Mouse (Mus musculus) gastrocnemius, adult 8-10 months (tissue): ENCODE data around the gene Hjurp. TPM values are rescaled to one million over a fixed set of nuclear protein-coding genes. Genes with fewer than 3 reads are reported as not detected.
A peak's percentile ranks its signal among the peaks of the same experiment; 100 is the strongest.

Experiments
- DNase-seq, 2 experiments: peaks; one replicate each; pipeline ENCODE4 v3.0.0; 2022; ENCODE audit warnings: low spot score in 2 of 2
- total RNA-seq, 4 experiments: library from RNA; stranded (reverse); gene quantifications; 2 replicates each; pipeline ENCODE4 v1.2.4; 2022

Gene Hjurp
- total RNA-seq, 4 experiments from 2014 or later = 4.4 to 6.3 (median 4.7) TPM

DNA sequence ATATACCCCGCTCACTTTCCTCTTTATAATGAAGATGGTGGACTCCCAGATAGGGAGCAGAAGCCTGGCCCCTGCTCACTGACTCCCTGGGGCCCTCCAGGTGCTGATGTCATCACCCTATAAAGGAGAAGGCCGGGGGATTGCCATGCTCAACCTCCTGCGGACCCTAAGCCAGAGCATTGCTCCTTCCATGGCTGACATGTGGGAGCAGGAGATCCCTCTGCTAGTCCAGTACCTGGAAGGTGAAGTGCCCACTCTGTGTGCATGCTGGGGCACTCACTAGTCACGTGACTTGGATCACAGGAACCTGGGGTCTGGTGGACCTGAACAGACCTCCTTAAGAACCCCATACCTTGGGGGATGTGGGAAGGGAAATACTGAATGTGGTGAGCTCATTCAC lies 36.9 kb downstream of the Hjurp start:
- DNase-seq = no peak

GRCm38 (mm10) chr1:88240072-88240471 lies 37.4 kb downstream of the Hjurp start:
- no peak for DNase-seq

- no peak for DNase-seq
Measured at GRCm38 (mm10) chr1:88238771-88239170, 38.7 kb downstream of the Hjurp start.

GRCm38 (mm10) chr1:88237311-88237710 lies 40.1 kb downstream of the Hjurp start:
- DNase-seq = peak in 1 of 2 experiments; percentile 15

DNA sequence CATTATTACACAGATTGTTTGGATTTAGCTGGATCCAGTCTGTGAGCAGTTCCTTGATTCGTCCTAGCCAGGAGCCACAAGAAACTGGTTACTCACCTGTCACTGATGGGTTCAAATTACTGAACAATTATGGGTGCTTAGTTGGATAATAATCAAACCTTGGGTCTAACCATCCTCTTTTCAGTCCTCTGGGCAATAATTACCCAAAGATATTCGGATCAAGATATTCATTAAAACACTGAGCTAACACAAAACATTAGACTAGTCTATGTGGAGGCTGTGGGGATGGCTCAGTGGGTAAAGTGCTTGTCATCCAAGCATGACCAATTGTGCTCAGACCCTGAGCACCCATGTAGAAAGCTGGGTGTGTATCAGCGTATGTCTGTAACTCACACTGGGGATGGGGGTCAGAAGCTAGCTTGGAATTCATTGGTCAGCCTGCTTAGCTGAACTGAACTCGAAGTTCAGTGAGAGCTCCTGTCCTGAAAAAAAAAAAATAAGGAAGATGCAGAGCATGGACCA lies 41.5 kb downstream of the Hjurp start:
- DNase-seq = no peak

GRCm38 (mm10) chr1:88235046-88235893 lies 42.2 kb downstream of the Hjurp start:
- DNase-seq = peak in 1 of 2 experiments; percentile 37

DNA sequence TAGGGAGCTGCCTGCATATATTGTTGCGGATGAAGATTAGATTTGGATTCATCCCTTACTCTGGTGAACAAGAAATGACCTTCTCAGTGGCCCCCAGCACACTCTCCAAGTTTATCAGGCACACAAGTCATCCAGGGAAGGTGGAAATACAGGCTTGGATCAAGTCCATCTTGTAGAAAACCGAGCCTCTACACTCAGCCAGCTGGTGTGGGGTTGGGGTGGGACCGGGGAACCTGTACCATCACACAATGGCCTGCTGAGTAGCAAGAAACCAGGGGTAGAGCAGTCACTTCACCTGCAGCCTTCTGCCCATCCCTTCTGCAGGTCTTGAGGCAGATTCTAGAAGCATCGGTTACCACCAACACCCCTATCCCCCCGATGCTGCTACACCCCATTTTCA lies 42.8 kb downstream of the Hjurp start:
- DNase-seq = peak in 1 of 2 experiments; percentile 15

DNA sequence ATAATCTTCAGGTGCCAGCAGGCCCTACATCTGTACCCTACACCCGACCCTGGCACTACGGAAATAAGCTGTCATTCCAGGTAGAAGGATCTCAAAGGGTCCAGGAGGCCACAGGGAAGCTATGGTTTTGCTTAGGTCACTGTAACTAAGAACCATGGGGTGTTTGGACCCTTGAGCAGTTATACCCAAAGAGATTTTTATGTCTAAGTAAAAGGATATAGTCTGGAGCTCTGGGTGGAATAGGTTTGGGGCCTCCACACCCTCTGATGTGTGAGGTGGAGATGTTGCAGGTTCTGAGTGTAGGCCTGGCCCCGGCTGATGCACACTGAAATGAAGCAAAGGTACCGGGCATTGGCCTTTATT lies 43.2 kb downstream of the Hjurp start:
- no peak for DNase-seq

- DNase-seq = peak in 1 of 2 experiments; percentile 35
Measured at GRCm38 (mm10) chr1:88233421-88234247, 43.8 kb downstream of the Hjurp start.

DNA sequence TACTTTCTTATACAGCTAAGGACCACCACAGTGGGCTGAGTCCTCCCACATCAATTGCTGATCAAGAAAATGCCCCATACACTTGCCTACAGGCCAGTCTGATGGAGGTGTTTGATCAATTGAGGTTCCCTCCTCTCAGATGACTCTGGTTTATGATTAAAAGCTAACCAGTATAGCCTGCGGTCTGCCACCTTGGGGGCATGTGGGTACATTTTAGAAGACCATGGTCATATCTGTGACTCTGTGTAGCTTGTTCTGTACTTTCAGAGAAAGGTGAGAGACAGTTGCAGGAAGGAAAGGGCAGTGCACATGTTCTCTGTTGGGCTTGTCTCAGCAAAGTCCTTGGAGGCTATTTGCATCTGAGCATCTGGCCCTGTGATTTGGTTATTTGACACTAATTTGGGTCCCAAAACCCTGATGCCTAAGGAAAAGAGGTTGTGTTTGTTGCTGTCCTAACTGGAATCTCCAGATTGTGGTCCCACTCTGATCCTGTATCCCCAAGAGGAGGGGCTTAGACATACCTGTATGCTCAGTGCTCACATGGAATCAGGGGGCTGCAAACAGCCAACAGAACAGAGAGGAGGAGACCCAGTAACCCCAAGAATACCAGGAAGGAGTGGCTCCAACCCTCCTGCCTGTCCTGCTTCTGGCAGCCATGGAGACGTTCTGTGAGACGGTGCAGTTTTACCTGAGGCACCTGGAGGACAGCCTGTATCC lies 44.6 kb downstream of the Hjurp start:
- DNase-seq = peak in 1 of 2 experiments; percentile 6

GRCm38 (mm10) chr1:88231803-88232499 lies 45.5 kb downstream of the Hjurp start:
- DNase-seq = peak in 1 of 2 experiments; percentile 8

DNA sequence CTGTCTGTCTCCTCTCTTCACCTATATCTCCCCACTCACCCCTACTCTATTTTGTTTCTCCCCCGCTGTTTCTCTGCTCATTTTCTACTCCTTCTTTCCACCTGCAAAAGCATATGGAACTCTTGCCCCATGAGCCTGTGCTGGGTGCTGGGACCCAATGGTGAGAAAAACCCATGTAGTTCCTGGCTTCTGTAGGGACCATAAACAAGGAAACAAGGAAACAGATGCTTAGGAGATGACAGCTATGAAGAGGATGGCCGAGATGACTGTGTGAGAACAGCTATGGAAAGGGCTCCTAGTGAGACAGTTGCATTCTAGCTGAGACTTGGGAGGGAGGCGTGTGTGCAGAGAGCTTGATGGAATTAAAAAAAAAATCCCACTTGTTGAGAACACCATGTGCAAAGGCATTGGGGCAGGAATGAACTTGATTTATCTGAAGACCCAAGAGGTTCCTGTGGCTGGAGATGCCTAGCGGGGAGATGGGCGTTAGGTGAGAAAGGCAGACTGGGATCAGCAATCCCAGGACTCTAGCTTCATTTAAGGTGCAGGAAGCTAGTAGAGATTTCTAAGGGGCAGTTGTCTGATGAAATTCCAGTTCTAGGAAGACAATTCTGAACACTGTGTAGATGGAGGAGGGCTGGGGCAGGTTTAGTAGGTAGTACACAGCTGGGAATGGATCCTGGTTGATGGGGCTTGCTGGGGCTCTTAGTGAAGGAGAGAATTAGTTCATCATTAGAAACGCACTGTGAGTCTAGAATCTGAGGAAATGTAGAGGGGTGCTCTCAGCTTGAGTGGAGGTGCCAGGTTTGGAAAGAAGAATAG lies 46.2 kb downstream of the Hjurp start:
- peak in 1 of 2 experiments; percentile 5 for DNase-seq

GRCm38 (mm10) chr1:88230421-88230820 lies 47.0 kb downstream of the Hjurp start:
- DNase-seq = peak in 1 of 2 experiments; percentile 19

DNA sequence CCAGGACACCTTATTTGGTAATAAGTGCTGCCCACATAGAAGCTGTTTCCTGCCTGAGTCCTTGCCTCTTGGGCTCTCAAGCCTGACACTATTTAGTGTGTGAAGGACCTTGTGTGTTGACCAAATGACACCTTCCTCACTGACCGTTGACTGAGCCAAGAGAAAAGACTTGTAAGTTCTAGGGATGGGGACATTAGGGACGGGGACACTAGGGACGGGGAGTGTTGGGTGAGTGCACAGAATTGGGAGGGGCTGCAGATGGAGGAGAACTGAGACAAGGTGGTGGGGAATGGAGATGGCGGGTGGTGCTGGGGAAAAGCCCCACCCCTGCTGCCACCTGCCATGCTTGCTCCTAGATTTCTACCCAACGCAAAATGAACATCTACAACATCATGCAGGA lies 47.4 kb downstream of the Hjurp start:
- DNase-seq = no peak

GRCm38 (mm10) chr1:88229566-88229965 lies 47.9 kb downstream of the Hjurp start:
- DNase-seq = peak in 1 of 2 experiments; percentile 4

DNA sequence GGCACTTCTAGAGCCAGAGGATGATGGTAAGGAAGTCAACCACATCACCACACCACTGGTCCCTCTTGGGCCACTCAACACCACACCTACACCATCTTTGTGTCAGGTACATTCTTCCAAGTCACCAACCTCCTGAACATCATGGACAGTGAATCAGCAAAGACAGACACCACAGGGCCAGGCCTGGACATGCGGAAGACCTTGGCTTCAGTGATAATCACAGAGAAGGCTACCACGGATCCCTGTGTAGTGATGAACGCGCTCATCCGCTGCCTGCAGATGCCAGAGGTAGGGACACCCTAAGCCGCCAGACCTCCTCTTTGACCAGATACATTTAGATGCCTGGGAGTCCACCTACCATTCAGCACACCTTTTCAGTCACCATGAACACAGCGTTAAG lies 49.3 kb downstream of the Hjurp start:
- DNase-seq = peak; percentile 15 to 16

GRCm38 (mm10) chr1:88227482-88227881 lies 50.0 kb downstream of the Hjurp start:
- peak in 1 of 2 experiments; percentile 3 for DNase-seq

- peak; percentile 9 to 10 for DNase-seq
Measured at GRCm38 (mm10) chr1:88226670-88227379, 50.6 kb downstream of the Hjurp start, which contains the start of gene Mroh2a. Mroh2a (plus strand) TSS chr1:88226986.

- DNase-seq = peak; percentile 3 to 4
Measured at GRCm38 (mm10) chr1:88225741-88226140, 51.7 kb downstream of the Hjurp start.
